Mouse (Mus musculus): Measurements from ENCODE around the gene Ccdc148. TPM values are rescaled to one million over a fixed set of nuclear protein-coding genes. Genes with fewer than 3 reads are reported as not detected.

Gene Ccdc148
- total and polyA plus RNA-seq, 3 experiments = not detected

- DNase-seq (ENCODE audit: low read depth, low spot score) = no peak
- Histone ChIP-seq H3K27ac (ENCODE audit: control insufficient read depth, low read depth, low read length) (no peak overlapping the region), H3K9ac (ENCODE audit: control insufficient read depth, low read depth, low read length, poor library complexity, severe bottlenecking) (no peak overlapping the region), H3K79me2 (ENCODE audit: control insufficient read depth, insufficient read depth, low read length, poor library complexity) (no peaks in the 10 kb centered on the region), H3K4me1 (ENCODE audit: control insufficient read depth in 1 of 2, insufficient read depth in 2 of 2, low read length in 2 of 2) (no peaks in the 10 kb centered on the region), H3K4me3 (ENCODE audit: control insufficient read depth in 1 of 2, insufficient read depth in 1 of 2, low read depth in 2 of 2, low read length in 2 of 2) (no peak overlapping the region), H3K9me3 (replicated peaks; ENCODE audit: insufficient read depth, low read length) (no peaks in the 10 kb centered on the region), H3K27me3 (ENCODE audit: control insufficient read depth in 1 of 2, insufficient read depth in 2 of 2, low read length in 2 of 2) (no peaks in the 10 kb centered on the region), H3K36me3 (ENCODE audit: control insufficient read depth in 1 of 2, insufficient read depth in 2 of 2, low read length in 2 of 2) (no peaks in the 10 kb centered on the region)
- TF ChIP-seq ZNF384 (IDR thresholded peaks at IDR 0.05; ENCODE audit: low read depth, low read length) (no peak), ETS1 (IDR thresholded peaks at IDR 0.05; ENCODE audit: low read depth, low read length) (no peak), NRF1 (IDR thresholded peaks at IDR 0.05; ENCODE audit: insufficient read depth, low read depth, low read length, poor library complexity, severe bottlenecking) (no peak), RCOR1 (IDR thresholded peaks at IDR 0.05; ENCODE audit: low read depth, low read length) (no peak), ZC3H11A (IDR thresholded peaks at IDR 0.05; ENCODE audit: low read depth, low read length) (no peak), TAL1 (IDR thresholded peaks at IDR 0.05; ENCODE audit: low read length) (no peak)
Observed at GRCm38 (mm10) chr2:59036433-59036832, 124.0 kb downstream of the Ccdc148 start.

GRCm38 (mm10) chr2:59035206-59035605, 125.3 kb downstream of the Ccdc148 start:
- Histone ChIP-seq H3K4me3 (ENCODE audit: control insufficient read depth in 1 of 2, insufficient read depth in 1 of 2, low read depth in 2 of 2, low read length in 2 of 2) (no peak overlapping the region), H3K36me3 (ENCODE audit: control insufficient read depth in 1 of 2, insufficient read depth in 2 of 2, low read length in 2 of 2) (no peaks in the 10 kb centered on the region), H3K27me3 (ENCODE audit: control insufficient read depth in 1 of 2, insufficient read depth in 2 of 2, low read length in 2 of 2) (no peaks in the 10 kb centered on the region), H3K9ac (ENCODE audit: control insufficient read depth, low read depth, low read length, poor library complexity, severe bottlenecking) (no peak overlapping the region), H3K79me2 (ENCODE audit: control insufficient read depth, insufficient read depth, low read length, poor library complexity) (no peaks in the 10 kb centered on the region), H3K9me3 (replicated peaks; ENCODE audit: insufficient read depth, low read length) (no peaks in the 10 kb centered on the region), H3K27ac (ENCODE audit: control insufficient read depth, low read depth, low read length) (no peak overlapping the region), H3K4me1 (ENCODE audit: control insufficient read depth in 1 of 2, insufficient read depth in 2 of 2, low read length in 2 of 2) (no peaks in the 10 kb centered on the region)
- TF ChIP-seq CTCF (IDR thresholded peaks at IDR 0.05 in 2 of 3, conservative IDR thresholded peaks at IDR 0.05 in 1 of 3; ENCODE audit: control insufficient read depth in 1 of 3, insufficient read depth in 1 of 3, low read depth in 2 of 3, low read length in 3 of 3, poor library complexity in 1 of 3, severe bottlenecking in 1 of 3) (no peak), ETS1 (IDR thresholded peaks at IDR 0.05; ENCODE audit: low read depth, low read length) (no peak), MAZ (IDR thresholded peaks at IDR 0.05; ENCODE audit: low read depth, low read length) (no peak), CHD2 (IDR thresholded peaks at IDR 0.05; ENCODE audit: low read length) (no peak), RAD21 (IDR thresholded peaks at IDR 0.05; ENCODE audit: low read depth, low read length) (no peak), ZKSCAN1 (IDR thresholded peaks at IDR 0.05; ENCODE audit: low read depth, low read length) (no peak), HCFC1 (IDR thresholded peaks at IDR 0.05; ENCODE audit: low read depth, low read length) (no peak), POLR2AphosphoS2 (IDR thresholded peaks at IDR 0.05; ENCODE audit: low read length) (no peak), SIN3A (IDR thresholded peaks at IDR 0.05; ENCODE audit: low read length) (no peak), MEF2A (IDR thresholded peaks at IDR 0.05; ENCODE audit: extremely low read depth, insufficient replicate concordance, low read depth, low read length, poor library complexity, severe bottlenecking) (no peak), POLR2AphosphoS5 (IDR thresholded peaks at IDR 0.05; ENCODE audit: borderline replicate concordance, low read depth, low read length) (no peak), BHLHE40 (IDR thresholded peaks at IDR 0.05; ENCODE audit: borderline replicate concordance, low read depth, low read length) (no peak), USF1 (IDR thresholded peaks at IDR 0.05; ENCODE audit: low read depth, low read length) (no peak)
- DNase-seq (ENCODE audit: low read depth, low spot score) = no peak

All from MEL (cell line).